Mouse (Mus musculus): ENCODE measurements around the gene Kri1.

DNA sequence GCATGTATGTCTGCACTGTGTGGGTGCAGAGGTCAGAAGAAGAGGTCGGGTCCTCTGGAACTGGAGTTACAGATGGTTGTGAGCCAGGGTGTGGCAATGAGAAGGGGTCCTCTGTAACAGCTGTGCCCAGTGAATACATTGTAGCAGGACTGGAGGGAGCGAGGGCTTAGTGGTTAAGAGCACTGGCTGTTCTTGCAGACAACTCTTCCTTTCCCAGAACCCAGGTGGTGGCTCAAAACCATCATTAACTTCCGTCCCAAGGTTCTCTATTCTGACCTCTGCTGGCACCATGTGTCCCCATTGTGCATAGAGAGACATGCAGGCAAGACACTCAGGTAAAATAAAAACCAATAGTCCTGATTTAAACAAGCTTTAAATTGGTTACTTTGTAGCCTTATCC lies 39.8 kb upstream of the Kri1 start:
- TF ChIP-seq CTCF (IDR thresholded peaks at IDR 0.05; ENCODE audit: extremely low read depth, insufficient read length, insufficient replicate concordance, low read depth, low read length) (no peak), POLR2A (IDR thresholded peaks at IDR 0.05; ENCODE audit: low read depth, low read length) (no peak)

Data from small intestine, adult 2 months (tissue).